Comparison of ENCODE assay signal across 20 mouse cellular contexts in genomic region chr12:83124111-83124510, GRCm38 (mm10).
A peak's percentile ranks its signal among the peaks of the same experiment; 100 is the strongest.
DNase-seq lines count a peak whose midpoint lies in the region; ATAC-seq and TF ChIP-seq lines count a peak whose summit lies in the region.
"Had no signal": no experiment of that assay in that cellular context is flagged by ENCODE, and none has a peak within 500 bp of the region (broad histone marks: within the 10 kb centered on the region; RNA-seq: fewer than 3 reads in every experiment).

No protein-coding gene starts in this region.

- no peak overlapping the region for H3K9ac ChIP-seq in liver, embryonic 12.5 days
- no peak overlapping the region for H3K9ac ChIP-seq in liver, embryonic 16.5 days (ENCODE audit: low read depth, low read length)
- H3K9ac ChIP-seq: embryonic facial prominence, embryonic 13.5 days; forebrain, embryonic 12.5 days; heart, embryonic 13.5 days; hindbrain, embryonic 12.5 days had no signal

- 35% methylated on average over 3 of the region's 3 CpGs for WGBS in liver, embryonic 12.5 days (ENCODE audit: insufficient replicate concordance)
- WGBS in liver, embryonic 16.5 days (ENCODE audit: insufficient replicate concordance) = 23% methylated on average over 3 of the region's 3 CpGs

- H3K4me3 ChIP-seq in layer of hippocampus, adult 2 months = no peak overlapping the region
- no peak overlapping the region for H3K4me3 ChIP-seq in liver, embryonic 12.5 days
- no peak overlapping the region for H3K4me3 ChIP-seq in liver, embryonic 16.5 days (ENCODE audit: low read depth, low read length)
- H3K4me3 ChIP-seq: embryonic facial prominence, embryonic 13.5 days; forebrain, embryonic 12.5 days; heart, adult 2 months; heart, embryonic 13.5 days; hindbrain, embryonic 12.5 days had no signal

- DNase-seq in layer of hippocampus, adult 2 months (ENCODE audit: low spot score in 2 of 2) = no peak
- no peak for DNase-seq in layer of hippocampus, adult 9-11 months
- DNase-seq in heart, adult 11 months = no peak
- no peak for DNase-seq in adrenal gland, adult 8-10 months
- DNase-seq in heart, adult 9 months (ENCODE audit: low spot score in 2 of 2) = no peak
- DNase-seq: adrenal gland, postnatal 14 days; cerebellum, adult 18-20 months; cerebellum, adult 9-11 months; cerebellum, postnatal 36 days; gastrocnemius, postnatal 10 days; heart, adult 2 months; heart, postnatal 4 days had no signal

- H3K4me1 ChIP-seq in liver, embryonic 12.5 days = peaks cover 6% of the 10 kb centered on the region
- no peaks in the 10 kb centered on the region; the same call in 1 of the 2 replicates for H3K4me1 ChIP-seq in liver, embryonic 16.5 days (ENCODE audit: control insufficient read depth, low read depth, low read length)
- H3K4me1 ChIP-seq: embryonic facial prominence, embryonic 13.5 days; forebrain, embryonic 12.5 days; hindbrain, embryonic 12.5 days had no signal

- TF ChIP-seq CTCF in layer of hippocampus, adult 2 months (conservative IDR thresholded peaks at IDR 0.05) = no peak

- peak overlapping the region; percentile 82; the same call in 1 of the 2 replicates for H3K27ac ChIP-seq in layer of hippocampus, adult 2 months
- H3K27ac ChIP-seq in liver, embryonic 12.5 days = no peak overlapping the region
- no peak overlapping the region for H3K27ac ChIP-seq in liver, embryonic 16.5 days (ENCODE audit: low read length)
- H3K27ac ChIP-seq: embryonic facial prominence, embryonic 13.5 days; forebrain, embryonic 12.5 days; heart, adult 2 months; heart, embryonic 13.5 days; hindbrain, embryonic 12.5 days had no signal

- H3K27me3 ChIP-seq in liver, embryonic 12.5 days (replicated peaks) = 0 out of 2 replicates have a peak, but pooled peaks cover 5% of the 10 kb centered on the region
- H3K27me3 ChIP-seq in liver, embryonic 16.5 days (ENCODE audit: control insufficient read depth, insufficient read depth, low read depth, low read length) = no peaks in the 10 kb centered on the region
- H3K27me3 ChIP-seq: embryonic facial prominence, embryonic 13.5 days; forebrain, embryonic 12.5 days; heart, embryonic 13.5 days; hindbrain, embryonic 12.5 days had no signal

- ATAC-seq in liver, embryonic 12.5 days = peak; percentile 37; the same call in 1 of the 2 replicates
- ATAC-seq in liver, embryonic 16.5 days (ENCODE audit: low read depth) = peak; percentile 64
- ATAC-seq: forebrain, embryonic 16.5 days; hindbrain, embryonic 16.5 days had no signal

- H3K9me3 ChIP-seq in liver, embryonic 12.5 days (replicated peaks) = no peaks in the 10 kb centered on the region
- no peaks in the 10 kb centered on the region for H3K9me3 ChIP-seq in liver, embryonic 16.5 days (replicated peaks; ENCODE audit: control insufficient read depth, low read length)
- H3K9me3 ChIP-seq: embryonic facial prominence, embryonic 13.5 days; forebrain, embryonic 12.5 days; heart, embryonic 13.5 days; hindbrain, embryonic 12.5 days had no signal

- no peaks in the 10 kb centered on the region for H3K36me3 ChIP-seq in liver, embryonic 12.5 days
- no peaks in the 10 kb centered on the region for H3K36me3 ChIP-seq in liver, embryonic 16.5 days (ENCODE audit: control insufficient read depth, insufficient read depth)
- H3K36me3 ChIP-seq: embryonic facial prominence, embryonic 13.5 days; forebrain, embryonic 12.5 days; heart, embryonic 13.5 days; hindbrain, embryonic 12.5 days had no signal

- H3K4me2 ChIP-seq in liver, embryonic 12.5 days = no peak overlapping the region
- H3K4me2 ChIP-seq in liver, embryonic 16.5 days (ENCODE audit: low read depth, low read length) = no peak overlapping the region
- H3K4me2 ChIP-seq: embryonic facial prominence, embryonic 13.5 days; forebrain, embryonic 12.5 days; heart, embryonic 13.5 days; hindbrain, embryonic 12.5 days had no signal
